Mouse (Mus musculus): ENCODE results near the gene Mpped2.

GRCm38 (mm10) chr2:106753703-106754102, 60.6 kb downstream of the Mpped2 start:
- TF ChIP-seq CTCF (IDR thresholded peaks at IDR 0.05; ENCODE audit: borderline replicate concordance, control insufficient read depth, extremely low read depth, insufficient read depth, low read length, poor library complexity) (no peak), POLR2A (IDR thresholded peaks at IDR 0.05; ENCODE audit: control insufficient read depth, extremely low read depth, insufficient read depth, low read length, poor library complexity) (no peak)

All from thymus, adult 2 months (tissue).